Mouse (Mus musculus): ENCODE measurements around the gene Ankrd50.
A peak's percentile ranks its signal among the peaks of the same experiment; 100 is the strongest.

Gene Ankrd50

DNA sequence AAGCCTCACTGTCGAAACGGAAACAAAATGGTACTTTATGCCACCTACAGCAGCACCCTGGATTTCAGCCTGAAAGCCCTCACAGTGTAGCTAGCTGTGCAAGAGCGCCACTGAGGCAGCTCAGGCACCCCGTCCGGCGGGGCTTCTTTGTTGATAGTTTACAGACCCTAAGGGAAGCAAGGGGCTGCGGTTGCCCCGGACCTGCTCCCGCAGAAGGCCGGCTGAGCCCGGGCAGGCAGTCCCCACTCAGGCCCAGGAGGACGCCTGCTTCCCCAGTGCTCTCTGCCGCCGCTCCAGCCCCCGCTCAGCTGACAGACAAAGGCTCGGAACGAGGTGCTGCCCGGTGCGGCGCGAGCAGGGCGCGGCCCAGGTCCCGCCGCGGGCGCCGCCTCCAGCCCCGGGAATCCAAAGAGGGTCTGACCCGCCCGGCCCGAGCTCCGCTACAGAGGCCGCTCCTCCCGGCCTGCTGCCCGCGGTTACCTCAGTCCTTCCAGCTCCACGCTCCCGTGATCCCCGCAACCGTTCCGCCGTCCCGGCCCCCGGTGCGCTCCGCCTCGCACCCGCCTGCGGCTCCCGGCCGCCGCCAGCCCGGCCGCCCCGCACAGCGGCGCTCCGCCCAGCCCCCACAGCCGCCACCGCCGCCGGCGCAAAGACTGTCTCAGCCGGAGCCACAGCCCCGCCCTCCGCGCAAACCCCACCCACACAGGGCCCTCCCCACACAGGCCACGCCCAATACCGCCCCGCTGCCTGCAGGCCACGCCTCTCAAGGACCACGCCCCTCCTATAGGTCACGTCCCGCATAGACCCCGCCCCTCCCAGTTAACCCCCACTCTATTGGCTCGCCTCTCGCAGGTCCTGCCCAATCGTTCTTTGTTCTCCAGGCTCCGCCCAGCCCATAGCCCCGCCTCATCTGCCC, at the start of gene Ankrd50:
TSS of gene Ankrd50 (minus strand) at position 654 of the 916 bp plus-strand sequence.
- peak; percentile 99 for DNase-seq

DNA sequence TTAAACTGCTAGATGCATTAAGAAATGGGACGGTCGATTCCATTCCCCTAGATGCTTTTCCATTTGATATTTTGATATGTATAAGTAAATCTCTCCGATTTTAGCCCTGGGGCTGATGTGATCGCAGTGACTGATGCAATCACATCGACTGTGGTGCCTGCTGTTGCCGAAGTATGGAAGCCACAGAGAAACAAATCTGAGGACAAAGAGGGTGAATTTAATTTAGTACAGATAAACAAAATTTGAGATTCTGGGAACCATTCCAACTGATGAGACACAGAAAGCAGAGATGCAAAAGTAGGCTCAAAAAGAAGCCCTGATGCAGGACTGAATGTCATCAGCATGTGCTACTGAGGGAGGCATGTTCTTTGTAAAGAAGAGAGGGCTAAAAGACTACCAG, 49.6 kb upstream of the Ankrd50 start:
- DNase-seq = no peak

- DNase-seq = no peak
These were observed 35.8 kb upstream of the Ankrd50 start for GRCm38 (mm10) chr3:38520426-38520825.

DNA sequence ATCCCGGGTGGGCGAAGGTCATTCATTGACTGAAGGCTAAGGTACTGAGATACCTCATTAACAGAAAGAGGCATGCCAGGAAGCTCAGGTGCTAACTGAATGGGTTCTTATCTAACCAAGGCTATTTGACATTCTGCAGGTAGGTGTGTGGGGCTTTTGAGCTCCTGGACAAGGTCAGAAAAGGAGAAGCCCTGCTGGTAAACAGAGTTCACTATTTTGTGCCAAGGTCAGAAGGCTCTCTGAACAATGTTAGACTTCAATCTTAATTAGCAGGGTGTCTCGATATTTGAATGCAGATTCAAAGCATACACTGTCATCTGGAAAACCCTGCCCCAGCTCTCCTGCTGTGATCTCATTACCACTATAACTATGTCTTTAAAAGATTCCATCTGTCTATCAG, 35.3 kb upstream of the Ankrd50 start:
- DNase-seq = no peak

DNA sequence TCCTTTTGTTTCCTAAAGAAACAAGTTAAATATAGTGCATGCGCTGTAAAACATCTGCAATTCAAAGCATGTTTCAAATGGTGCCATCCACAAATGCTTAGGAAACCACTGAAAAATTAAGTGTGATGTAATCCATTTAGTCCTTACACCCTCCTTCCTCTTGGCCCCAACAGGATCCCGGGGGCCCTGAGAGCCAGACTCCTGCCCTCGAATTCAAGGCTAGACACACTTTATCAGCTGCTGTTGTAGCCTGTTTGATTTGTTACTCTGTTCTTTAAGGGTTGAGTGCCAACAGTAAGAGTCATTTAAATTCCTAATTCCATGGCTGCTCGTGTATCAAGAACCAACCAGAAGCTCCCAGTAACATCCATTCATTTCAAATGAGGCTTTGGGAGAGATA, 19.0 kb upstream of the Ankrd50 start:
- DNase-seq = no peak

GRCm38 (mm10) chr3:38502156-38502555, 17.5 kb upstream of the Ankrd50 start:
- no peak for DNase-seq

GRCm38 (mm10) chr3:38501739-38502138, 17.1 kb upstream of the Ankrd50 start:
- no peak for DNase-seq

- DNase-seq = no peak
These were observed 16.7 kb upstream of the Ankrd50 start for GRCm38 (mm10) chr3:38501316-38501715.

DNA sequence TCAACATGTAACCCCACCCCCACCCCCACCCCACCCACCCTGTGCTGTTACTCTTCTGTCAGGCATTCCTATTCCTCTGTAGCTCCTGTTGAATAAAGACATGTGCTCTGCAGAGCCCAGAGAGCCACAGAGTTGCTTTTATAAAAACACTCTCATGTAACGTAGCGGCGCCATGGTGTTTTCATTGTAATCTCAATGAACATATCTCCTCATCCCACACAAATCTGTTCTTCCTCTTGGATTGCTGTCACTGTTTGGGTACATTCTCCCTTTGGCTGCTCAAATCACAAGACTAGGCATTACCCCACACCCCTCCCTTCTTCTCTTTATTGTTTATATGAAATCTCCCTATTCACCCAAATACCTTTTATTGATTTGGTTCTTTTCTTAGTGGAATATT, 13.9 kb upstream of the Ankrd50 start:
- no peak for DNase-seq

- no peak for DNase-seq
These were observed 12.2 kb upstream of the Ankrd50 start for GRCm38 (mm10) chr3:38496795-38497385.

DNA sequence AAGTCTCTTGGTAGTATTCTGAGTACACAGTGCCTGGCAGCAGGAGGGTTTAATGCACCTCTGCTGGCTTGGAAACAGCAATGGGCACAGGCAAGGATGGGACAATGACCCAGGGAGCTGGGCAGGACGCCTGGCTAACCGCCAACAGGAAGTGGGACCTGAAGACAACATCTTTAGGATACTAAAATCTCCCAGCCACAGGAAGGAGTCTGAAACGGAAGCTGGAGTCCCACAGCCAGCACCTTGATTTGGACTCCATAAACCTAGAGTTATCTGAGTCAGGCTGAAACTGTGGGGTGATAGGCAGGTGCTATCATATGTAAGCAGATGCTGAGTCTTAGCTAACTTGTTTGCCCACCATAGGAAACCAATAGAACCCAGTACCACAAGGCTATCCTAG, 7.1 kb upstream of the Ankrd50 start:
- DNase-seq = no peak

GRCm38 (mm10) chr3:38491236-38491635, 6.6 kb upstream of the Ankrd50 start:
- DNase-seq = no peak

GRCm38 (mm10) chr3:38490720-38491119, 6.1 kb upstream of the Ankrd50 start:
- no peak for DNase-seq

DNA sequence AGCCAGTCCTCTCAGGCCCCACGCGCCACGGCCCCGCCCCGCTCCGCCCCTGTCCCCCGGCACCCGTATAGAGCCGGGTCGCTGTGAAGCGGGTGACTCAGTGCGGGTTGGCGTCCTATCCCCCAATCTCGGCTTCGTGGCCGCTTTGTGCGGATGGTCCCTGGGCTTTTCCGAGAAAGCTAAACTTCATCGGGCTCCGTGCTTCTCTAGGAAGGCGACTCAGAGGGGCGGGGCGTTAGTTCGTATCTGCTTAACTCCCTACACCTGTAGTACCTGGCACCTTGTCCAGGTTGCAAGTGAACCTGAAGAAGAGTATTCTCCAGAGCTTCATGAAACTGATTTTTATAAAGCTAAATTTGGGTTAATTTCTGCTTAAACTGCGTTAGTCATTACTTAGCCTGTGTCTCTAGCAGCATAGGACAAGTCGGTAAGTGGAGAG, 482 bp upstream of the Ankrd50 start:
- DNase-seq = no peak

DNA sequence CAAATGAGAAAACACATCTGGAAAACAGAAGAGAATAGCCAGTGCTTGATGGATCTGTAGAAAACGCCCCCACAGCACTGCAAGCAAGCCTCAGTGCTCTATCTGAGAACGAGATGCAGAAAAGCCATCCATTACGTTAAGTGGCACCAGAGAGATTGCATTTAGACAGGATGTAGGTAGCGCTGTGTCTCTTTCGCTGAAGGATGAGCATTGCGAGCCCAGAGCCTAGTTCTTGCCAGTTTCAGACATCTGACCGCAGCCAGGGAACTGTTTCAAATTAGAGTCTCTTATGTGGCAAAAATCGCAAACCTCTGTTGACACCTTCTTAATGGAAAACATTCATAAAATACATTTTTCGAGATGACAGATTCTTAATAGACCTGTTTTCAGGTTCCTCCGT, 1.1 kb downstream of the Ankrd50 start:
- DNase-seq = peak; percentile 28 to 38

GRCm38 (mm10) chr3:38482749-38483148, 1.9 kb downstream of the Ankrd50 start:
- DNase-seq = peak; percentile 27 to 33

- DNase-seq = no peak
These were observed 3.5 kb downstream of the Ankrd50 start for GRCm38 (mm10) chr3:38481106-38481505.

DNA sequence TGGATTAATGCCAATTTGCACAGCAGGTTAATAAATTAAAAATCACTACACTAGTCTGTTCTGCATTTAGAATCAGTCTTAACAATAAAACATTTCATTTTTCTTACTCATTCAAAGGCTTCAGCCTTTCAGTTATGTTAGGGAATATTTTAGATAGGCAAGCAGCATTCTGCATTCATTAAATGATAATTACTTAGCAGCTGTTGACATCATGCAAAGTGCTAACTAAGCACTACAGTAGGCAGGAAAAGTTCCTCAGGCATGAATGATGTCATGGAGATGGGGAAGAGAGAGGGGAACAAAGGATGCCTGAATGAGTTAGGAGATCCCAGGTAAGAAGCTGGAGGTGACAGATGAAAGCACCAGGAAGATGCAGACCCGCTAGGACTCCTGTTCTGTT, 6.7 kb downstream of the Ankrd50 start:
- DNase-seq = no peak

DNA sequence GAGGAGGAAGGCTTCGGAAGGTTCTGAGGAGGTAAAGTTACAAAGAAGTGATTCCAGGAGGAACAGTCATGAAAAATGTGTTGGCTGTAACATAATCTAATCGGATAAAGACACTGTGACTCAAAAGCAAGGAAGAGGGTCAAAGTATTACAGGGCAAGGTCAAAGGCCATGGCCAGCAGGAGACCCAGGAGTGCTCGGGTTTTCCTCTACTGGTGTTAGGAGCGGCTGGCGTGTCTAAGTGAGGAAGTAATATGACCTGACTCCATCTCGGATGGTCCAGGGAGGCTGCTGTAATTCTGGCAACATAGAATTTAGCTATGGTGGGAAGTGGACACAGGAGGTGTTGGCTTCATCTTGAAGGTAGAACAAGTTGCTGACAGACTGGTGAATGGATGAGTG, 9.1 kb downstream of the Ankrd50 start:
- DNase-seq = no peak

GRCm38 (mm10) chr3:38473138-38473537, 11.5 kb downstream of the Ankrd50 start:
- no peak for DNase-seq

DNA sequence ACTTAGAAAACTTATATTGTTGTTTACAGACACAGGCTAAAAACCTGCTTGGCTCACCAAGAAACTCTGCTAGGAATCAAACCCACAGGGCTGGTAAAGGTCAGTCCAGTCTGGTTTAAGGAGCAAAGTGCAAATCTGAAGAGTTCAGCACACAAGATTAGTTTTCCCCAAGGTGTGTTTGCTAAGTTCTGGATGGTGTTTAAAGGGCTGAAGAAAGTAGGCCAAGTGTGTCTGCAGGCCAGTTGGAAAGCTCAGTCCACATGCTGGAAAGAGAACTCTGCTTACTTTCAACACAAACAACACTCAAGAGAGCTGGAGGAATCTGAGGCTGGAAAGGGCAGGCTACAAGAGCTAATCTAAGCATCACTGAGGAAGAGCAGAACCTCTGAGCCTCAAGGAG, 13.1 kb downstream of the Ankrd50 start:
- no peak for DNase-seq

DNA sequence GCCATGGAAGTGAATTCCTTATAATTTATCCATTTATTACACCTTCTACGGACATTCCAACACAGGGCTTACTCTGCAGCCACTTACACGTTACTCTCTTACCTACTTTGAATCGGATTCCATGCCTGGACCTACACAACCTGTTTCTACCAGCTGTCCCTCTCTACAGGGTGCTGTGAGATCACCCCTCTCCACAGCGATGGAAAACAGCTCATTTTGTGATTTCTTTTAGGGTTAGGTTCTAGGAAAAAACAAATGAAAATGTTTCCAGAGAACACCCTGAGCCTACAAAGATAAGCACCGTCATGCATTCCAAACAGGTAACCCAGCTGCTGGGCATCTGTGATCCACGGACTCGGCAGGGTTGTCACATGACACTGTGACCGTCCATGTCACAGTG, 16.5 kb downstream of the Ankrd50 start:
- peak; percentile 69 to 74 for DNase-seq

GRCm38 (mm10) chr3:38466880-38467405, 17.7 kb downstream of the Ankrd50 start:
- no peak for DNase-seq

DNA sequence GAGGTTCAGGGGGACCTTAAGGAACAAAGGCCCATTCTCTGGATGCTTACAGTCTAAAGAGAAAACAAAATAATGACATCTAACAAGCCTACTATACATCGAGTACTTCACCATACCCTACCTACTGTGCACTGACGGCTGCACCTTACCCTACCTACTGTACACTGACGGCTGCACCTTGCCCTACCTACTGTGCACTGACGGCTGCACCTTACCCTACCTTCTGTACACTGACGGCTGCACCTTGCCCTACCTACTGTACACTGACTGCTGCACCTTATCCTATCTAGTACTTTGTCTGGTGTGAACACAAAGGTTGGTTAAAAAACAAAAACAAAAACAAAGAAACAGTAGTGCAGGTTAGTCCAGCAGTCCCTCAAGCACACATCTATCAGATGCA, 18.5 kb downstream of the Ankrd50 start:
- DNase-seq = no peak

Measured in cerebellum, adult 18-20 months (tissue).